Mouse (Mus musculus): ENCODE data around the gene Akap6.

Akap6 gene

DNA sequence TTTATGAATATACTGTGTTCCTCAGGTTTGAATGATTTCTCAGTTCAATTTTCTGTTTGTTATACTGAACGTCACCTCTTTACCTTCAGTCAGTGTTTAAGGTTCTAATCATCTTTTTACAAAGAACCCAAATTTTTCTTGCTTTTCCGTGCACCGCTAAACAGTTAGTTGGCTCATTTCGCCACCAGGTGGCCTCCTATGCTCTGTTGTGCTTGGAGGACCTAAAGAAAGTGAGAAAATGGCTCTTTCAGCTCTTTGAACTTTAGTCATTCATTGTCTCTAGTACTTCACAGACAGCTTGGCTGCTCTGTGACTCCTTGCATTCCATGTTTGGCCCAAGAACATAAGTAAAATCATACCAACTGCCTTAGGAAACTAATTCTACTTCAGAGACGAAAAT, 343.6 kb downstream of the Akap6 start:
- ChIA-PET POLR2A (no interaction called here), CTCF (interaction anchor here in 3 of 4 experiments (0.7 to 1.1 kb wide), 5 partner anchors 68 to 258 kb away, joined by 3 to 4 read pairs (median 3); no protein-coding TSS in a partner anchor)

DNA sequence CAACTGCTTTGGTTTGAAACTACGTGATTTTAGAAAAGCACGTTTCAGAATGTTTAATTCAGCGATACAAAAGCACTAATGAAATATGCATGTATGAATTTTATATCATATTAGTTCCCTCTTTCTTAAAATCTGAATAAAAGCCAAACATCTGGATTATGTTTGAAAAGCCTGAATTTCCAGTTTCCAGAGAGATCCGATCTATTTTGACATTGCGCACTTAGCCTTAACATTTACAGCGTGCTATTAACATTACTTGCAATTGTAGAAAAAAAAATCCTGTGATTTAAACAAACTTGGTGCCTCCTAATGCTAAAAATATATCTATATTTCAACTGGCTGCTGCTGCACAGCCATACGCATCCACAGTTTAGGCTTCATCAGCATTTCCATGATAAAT, 358.4 kb downstream of the Akap6 start:
- POLR2A ChIA-PET: no interaction called here

GRCm38 (mm10) chr12:53060903-53061302, 361.7 kb downstream of the Akap6 start:
- CTCF ChIA-PET: interaction anchor here in 1 of 4 experiments (0.7 kb wide), 1 partner anchor 32 kb away, joined by 7 read pairs; no protein-coding TSS in a partner anchor
- POLR2A ChIA-PET: interaction anchor here in 1 of 4 experiments (0.8 kb wide), 1 partner anchor 9 kb away, joined by 3 read pairs; no protein-coding TSS in a partner anchor

More for the DNA sequence above, 358.4 kb downstream of the Akap6 start:
- CTCF ChIA-PET: no interaction called here

- CTCF ChIA-PET: interaction anchor here in 1 of 4 experiments (0.6 to 0.7 kb wide), 2 partner anchors 32 to 999 kb away, joined by 3 to 7 read pairs; no protein-coding TSS in a partner anchor
- POLR2A ChIA-PET: interaction anchor here in 2 of 4 experiments (0.5 to 0.8 kb wide), 2 partner anchors 8 to 1467 kb away, joined by 3 to 5 read pairs; no protein-coding TSS in a partner anchor
These were observed 362.4 kb downstream of the Akap6 start for GRCm38 (mm10) chr12:53061466-53062124.

- ChIA-PET POLR2A (interaction anchor here in 2 of 4 experiments (0.5 to 1.0 kb wide), 2 partner anchors 558 to 1203 kb away, joined by 3 read pairs; no protein-coding TSS in a partner anchor), CTCF (interaction anchor here in 1 of 4 experiments (0.5 to 1.0 kb wide), 2 partner anchors 22 to 143 kb away, joined by 4 to 5 read pairs; no protein-coding TSS in a partner anchor)
These were observed 363.8 kb downstream of the Akap6 start for GRCm38 (mm10) chr12:53063003-53063402.

DNA sequence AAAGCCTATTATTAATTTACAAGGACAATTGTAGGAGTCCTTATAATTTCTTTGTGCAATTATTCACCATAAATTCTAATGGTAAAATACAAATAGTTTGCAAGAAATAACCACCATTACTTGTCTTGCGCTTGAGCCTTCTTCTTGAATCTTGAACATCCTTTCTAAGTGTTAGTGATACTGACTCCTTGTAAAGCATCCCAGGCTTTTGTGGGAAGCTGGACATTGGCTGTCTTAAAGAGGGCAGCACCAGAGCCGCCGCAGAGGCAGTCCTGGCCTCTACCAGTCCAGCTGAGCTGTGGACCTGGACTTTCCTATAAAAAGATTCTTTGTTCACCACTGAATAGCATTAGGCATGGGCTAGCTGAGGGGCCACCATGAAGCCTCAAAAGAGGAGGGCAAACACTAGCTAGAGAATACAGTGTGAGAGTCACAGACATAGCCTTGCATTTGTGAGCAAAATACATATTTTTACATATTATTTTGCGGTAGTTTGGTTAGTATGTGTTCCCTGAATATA, 365.1 kb downstream of the Akap6 start:
- ChIA-PET CTCF (no interaction called here), POLR2A (no interaction called here)

- ChIA-PET POLR2A (interaction anchor here in 1 of 4 experiments (0.7 kb wide), 1 partner anchor 1069 kb away, joined by 3 read pairs; no protein-coding TSS in a partner anchor), CTCF (interaction anchor here in 2 of 4 experiments (0.7 kb wide), 2 partner anchors 217 to 862 kb away, joined by 3 read pairs; no protein-coding TSS in a partner anchor)
These were observed 366.0 kb downstream of the Akap6 start for GRCm38 (mm10) chr12:53065031-53065785.

DNA sequence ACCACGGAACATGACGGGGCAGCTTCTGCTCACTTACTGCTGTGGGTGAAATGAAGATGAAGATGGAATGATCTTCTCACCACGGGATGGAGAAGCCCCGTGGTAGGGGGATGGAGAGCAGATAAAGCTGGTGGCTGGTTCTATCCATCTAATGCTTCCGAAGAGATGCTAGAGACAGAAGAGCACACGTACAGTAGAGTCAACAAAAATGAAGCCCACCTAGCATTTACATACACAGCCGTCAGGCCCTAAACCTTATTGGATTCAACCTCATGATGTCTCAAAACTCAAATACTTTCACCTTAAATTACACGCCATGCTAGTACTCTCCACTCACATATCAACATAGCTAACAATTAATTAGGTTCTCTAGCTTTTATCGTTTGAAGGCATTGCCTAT, 367.1 kb downstream of the Akap6 start:
- CTCF ChIA-PET: no interaction called here
- POLR2A ChIA-PET: interaction anchor here in 1 of 4 experiments (0.5 kb wide), 1 partner anchor 47 kb away, joined by 3 read pairs; no protein-coding TSS in a partner anchor

DNA sequence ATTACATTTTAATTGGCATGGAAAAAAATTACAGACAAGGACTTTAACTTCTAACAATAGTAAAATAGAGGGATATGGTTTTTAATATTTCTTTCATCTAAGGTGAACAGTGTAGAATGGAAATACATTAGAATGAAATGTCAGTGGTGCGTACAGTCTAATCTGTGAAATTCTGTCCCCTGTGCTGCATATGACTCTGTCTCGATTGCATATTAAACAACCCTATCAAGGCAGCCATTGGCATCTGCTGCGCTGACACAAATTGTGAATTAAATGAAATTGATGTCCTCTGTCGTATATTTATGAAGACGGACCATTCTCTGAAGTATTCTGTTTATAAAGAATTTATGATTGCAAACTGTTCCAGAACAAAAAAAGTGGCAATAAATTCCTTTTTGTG, 371.7 kb downstream of the Akap6 start:
- CTCF ChIA-PET: no interaction called here
- POLR2A ChIA-PET: interaction anchor here in 1 of 4 experiments (0.6 kb wide), 1 partner anchor 304 kb away, joined by 3 read pairs; no protein-coding TSS in a partner anchor

DNA sequence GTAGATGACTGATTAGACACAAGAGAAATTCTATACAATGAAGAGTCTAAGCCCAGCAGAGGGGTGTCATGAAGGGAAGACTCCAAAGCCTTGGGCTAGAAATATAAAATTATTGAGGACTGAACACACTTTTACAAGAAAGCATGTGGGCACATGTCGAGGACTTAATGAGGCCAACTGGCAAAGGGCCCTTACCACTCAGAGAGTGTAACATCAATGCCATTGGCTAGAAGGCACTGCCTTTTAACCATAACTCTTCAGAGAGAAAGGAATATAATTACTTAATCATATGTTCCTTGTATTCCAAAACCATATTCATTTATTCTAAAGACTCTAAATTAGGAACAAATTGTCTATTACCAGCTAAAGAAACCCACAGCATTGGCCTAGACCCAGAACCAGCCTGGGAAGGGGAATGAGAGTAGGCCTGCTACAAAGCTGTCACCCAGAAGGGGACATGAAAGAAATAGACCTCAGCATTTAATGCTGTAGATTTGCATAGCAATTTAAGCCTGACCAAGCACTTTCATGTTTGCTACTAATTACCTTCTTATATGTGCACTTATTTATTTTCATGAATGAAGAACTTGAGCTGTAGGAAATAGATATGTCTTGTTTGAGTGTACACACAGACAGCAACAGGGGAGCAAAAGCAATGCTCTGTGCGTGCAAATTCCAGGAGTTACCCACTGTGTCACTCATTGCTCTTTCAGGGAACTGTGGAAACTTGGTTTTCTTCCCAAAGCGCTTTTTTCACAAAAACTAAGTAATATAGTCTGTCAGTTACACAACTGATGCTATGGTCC, 377.6 kb downstream of the Akap6 start:
- ChIA-PET CTCF (no interaction called here), POLR2A (no interaction called here)

DNA sequence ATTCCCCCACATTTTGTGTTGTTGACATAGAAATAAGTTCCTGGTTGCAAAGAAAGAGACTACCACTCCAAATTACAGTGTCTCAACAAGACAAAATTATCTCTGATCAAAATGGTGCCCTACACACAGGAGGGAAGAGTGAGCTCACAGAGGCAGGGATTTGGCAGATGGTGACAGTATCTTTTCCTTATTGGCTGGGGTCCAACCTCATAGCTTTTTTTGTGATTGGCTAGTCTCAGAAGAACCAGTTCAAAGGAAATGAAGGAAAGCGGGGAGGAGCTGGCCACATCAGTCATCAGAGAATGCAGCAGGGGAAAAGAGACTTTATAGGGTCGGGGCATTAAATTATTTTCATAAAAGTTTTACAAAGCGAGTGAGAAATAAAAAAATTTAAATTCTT, 386.6 kb downstream of the Akap6 start:
- ChIA-PET POLR2A (no interaction called here), CTCF (no interaction called here)

DNA sequence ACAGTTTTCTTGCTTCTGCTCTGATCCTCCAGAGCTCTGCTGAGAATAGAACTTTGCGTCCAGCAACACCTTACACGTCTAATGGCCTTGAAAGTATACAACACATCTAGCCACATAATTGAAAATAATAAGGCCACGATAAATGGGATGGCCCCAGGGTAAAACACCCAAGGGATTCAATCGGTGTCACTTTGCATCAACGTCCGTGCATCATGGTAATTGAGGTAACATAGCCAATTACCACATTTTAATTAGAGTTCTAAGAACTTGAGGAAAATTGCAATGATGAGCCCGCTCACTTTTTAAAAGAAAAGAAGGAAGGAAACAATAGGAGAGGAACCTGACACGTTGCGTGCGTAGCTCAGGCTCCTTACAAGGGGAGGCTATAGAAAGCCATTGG, 413.1 kb downstream of the Akap6 start:
- CTCF ChIA-PET: no interaction called here
- POLR2A ChIA-PET: no interaction called here

DNA sequence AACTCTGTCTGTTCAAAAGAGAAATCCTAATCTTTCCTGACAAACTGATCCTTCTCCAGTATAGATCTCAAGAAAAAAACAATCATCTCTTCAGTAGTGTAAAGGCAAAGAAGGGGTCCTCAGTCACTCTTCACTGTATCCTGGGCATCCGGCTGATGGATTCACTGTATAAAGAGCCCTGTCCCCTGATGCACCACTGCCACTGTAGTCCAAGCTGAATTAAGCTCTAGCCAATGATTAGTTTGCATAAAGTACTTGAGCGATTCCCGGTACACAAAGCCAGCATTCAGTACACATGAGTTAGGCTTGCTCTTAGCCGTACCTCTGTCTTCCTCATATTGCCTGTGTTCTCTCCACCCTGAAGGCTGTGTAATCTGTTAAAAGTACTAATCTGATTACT, 420.2 kb downstream of the Akap6 start:
- CTCF ChIA-PET: interaction anchor here in 2 of 4 experiments (0.6 to 1.3 kb wide), 2 partner anchors 76 to 193 kb away, joined by 3 to 7 read pairs; no protein-coding TSS in a partner anchor
- POLR2A ChIA-PET: no interaction called here

- POLR2A ChIA-PET: no interaction called here
These were observed 424.9 kb downstream of the Akap6 start for GRCm38 (mm10) chr12:53124131-53124530.

GRCm38 (mm10) chr12:53124696-53125095, 425.5 kb downstream of the Akap6 start:
- CTCF ChIA-PET: no interaction called here
- POLR2A ChIA-PET: interaction anchor here in 1 of 4 experiments (0.6 kb wide), 1 partner anchor 88 kb away, joined by 3 read pairs; no protein-coding TSS in a partner anchor

More at GRCm38 (mm10) chr12:53124131-53124530, 424.9 kb downstream of the Akap6 start:
- CTCF ChIA-PET: no interaction called here

DNA sequence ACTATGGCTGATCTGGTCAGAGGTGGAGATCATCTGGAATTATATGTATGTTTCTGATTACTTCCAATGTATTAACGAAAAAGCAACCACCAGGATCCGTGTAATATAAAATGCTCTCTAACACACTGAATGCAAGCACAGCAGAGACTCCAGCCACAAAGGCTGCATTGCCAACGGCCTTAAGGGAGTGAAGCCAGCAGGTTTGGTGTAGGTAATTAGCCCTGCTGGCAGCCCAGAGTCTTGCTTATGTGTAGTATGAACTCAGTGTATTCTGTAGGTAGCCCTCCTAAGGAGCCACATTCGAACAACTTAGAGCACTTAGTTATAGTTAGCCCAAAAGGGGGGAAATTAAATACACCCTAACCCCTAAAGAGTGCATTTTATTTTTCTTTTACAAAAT, 426.1 kb downstream of the Akap6 start:
- ChIA-PET POLR2A (interaction anchor here in 1 of 4 experiments (0.6 kb wide), 1 partner anchor 89 kb away, joined by 3 read pairs; no protein-coding TSS in a partner anchor), CTCF (no interaction called here)

- POLR2A ChIA-PET: interaction anchor here in 1 of 4 experiments (0.6 kb wide), 1 partner anchor 20 kb away, joined by 3 read pairs; no protein-coding TSS in a partner anchor
- CTCF ChIA-PET: no interaction called here
These were observed 435.0 kb downstream of the Akap6 start for GRCm38 (mm10) chr12:53134196-53134595.

GRCm38 (mm10) chr12:53137331-53137730, 438.1 kb downstream of the Akap6 start:
- ChIA-PET POLR2A (no interaction called here), CTCF (no interaction called here)

GRCm38 (mm10) chr12:53144122-53144695, 445.0 kb downstream of the Akap6 start:
- ChIA-PET POLR2A (no interaction called here), CTCF (no interaction called here)
